Mouse (Mus musculus): ENCODE results near the gene Chrna1.

Chrna1 gene

GRCm38 (mm10) chr2:73536091-73536783 lies 43.9 kb downstream of the Chrna1 start:
- in situ Hi-C loops (cut with MboI; ENCODE audit: low pct_unique_long_range_greater_than_20kb in 1 of 2, low sequenced_read_pairs in 2 of 2, unreplicated experiment in 1 of 2) = no loop called here

GRCm38 (mm10) chr2:73534720-73535119 lies 45.4 kb downstream of the Chrna1 start:
- in situ Hi-C loops (cut with MboI; ENCODE audit: low pct_unique_long_range_greater_than_20kb in 1 of 2, low sequenced_read_pairs in 2 of 2, unreplicated experiment in 1 of 2) = no loop called here

DNA sequence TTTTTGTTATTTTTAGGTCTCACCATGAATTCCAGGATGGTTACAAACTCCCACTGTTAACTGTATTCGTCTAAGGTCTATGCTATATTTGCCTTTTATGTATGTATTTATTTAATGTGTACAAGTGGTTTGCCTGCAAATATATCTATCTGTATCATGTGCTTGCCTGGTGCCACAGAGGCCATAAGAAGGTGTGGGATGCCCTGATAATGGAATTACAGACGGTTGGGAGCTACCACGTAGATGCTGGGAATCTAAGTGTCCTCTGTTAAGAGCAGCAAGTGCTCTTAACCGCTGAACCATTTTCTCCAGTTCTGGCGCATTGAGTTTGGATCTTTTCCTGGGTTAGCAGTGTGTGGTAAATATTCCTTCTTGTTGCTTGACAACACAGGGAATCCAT lies 49.7 kb downstream of the Chrna1 start:
- in situ Hi-C loops (cut with MboI; ENCODE audit: low pct_unique_long_range_greater_than_20kb in 1 of 2, low sequenced_read_pairs in 2 of 2, unreplicated experiment in 1 of 2) = no loop called here

GRCm38 (mm10) chr2:73529356-73530330 lies 50.5 kb downstream of the Chrna1 start, which contains the start of gene Wipf1:
Wipf1 (minus strand) TSS chr2:73529734.
- in situ Hi-C loops (cut with MboI; ENCODE audit: low pct_unique_long_range_greater_than_20kb in 1 of 2, low sequenced_read_pairs in 2 of 2, unreplicated experiment in 1 of 2) = no loop called here

GRCm38 (mm10) chr2:73528516-73529355 lies 51.4 kb downstream of the Chrna1 start:
- in situ Hi-C loops (cut with MboI; ENCODE audit: low pct_unique_long_range_greater_than_20kb in 1 of 2, low sequenced_read_pairs in 2 of 2, unreplicated experiment in 1 of 2) = no loop called here

GRCm38 (mm10) chr2:73527956-73528355 lies 52.2 kb downstream of the Chrna1 start:
- in situ Hi-C loops (cut with MboI; ENCODE audit: low pct_unique_long_range_greater_than_20kb in 1 of 2, low sequenced_read_pairs in 2 of 2, unreplicated experiment in 1 of 2) = no loop called here

DNA sequence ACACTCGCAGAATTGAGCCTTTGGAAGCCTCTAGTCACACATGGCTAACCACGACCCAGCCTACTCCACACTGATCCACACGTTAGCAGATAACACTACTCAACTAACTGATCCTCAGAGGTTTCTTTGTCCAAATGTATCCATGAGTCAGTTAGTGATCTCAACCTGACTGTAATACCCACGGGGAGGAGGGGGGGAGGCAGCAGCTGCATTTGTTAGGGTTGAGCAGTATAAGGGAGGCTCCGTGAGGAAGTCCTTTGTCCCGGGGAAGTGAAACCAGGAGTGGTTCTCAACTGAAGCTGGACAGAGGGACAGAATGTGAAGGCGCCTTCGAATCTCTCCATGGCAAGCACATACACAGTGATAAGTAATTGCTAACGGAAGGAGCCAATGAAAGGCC lies 53.4 kb downstream of the Chrna1 start:
- in situ Hi-C loops (cut with MboI; ENCODE audit: low pct_unique_long_range_greater_than_20kb in 1 of 2, low sequenced_read_pairs in 2 of 2, unreplicated experiment in 1 of 2) = no loop called here

- in situ Hi-C loops (cut with MboI; ENCODE audit: low pct_unique_long_range_greater_than_20kb in 1 of 2, low sequenced_read_pairs in 2 of 2, unreplicated experiment in 1 of 2) = no loop called here
Observed at GRCm38 (mm10) chr2:73522891-73523290, 57.2 kb downstream of the Chrna1 start.

DNA sequence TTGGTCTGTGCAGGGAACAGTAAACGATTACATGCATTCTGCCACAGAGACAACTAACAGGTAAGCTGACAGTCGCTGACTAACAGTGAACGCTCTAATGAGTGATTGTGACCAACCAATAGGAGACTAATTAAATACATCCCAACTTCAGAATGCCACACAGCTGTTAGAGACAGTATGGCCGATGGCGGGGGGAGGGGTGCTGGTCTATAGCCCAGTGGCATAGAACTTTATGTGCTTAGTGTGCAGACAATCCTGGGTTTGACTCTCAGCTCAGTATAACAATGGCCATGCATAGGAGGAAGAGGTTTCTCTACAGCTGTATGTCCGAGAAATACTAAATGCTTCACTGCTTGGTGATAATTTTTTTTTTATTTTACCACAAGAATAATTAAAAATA lies 57.8 kb downstream of the Chrna1 start:
- in situ Hi-C loops (cut with MboI; ENCODE audit: low pct_unique_long_range_greater_than_20kb in 1 of 2, low sequenced_read_pairs in 2 of 2, unreplicated experiment in 1 of 2) = no loop called here

GRCm38 (mm10) chr2:73521737-73522136 lies 58.4 kb downstream of the Chrna1 start:
- in situ Hi-C loops (cut with MboI; ENCODE audit: low pct_unique_long_range_greater_than_20kb in 1 of 2, low sequenced_read_pairs in 2 of 2, unreplicated experiment in 1 of 2) = no loop called here

DNA sequence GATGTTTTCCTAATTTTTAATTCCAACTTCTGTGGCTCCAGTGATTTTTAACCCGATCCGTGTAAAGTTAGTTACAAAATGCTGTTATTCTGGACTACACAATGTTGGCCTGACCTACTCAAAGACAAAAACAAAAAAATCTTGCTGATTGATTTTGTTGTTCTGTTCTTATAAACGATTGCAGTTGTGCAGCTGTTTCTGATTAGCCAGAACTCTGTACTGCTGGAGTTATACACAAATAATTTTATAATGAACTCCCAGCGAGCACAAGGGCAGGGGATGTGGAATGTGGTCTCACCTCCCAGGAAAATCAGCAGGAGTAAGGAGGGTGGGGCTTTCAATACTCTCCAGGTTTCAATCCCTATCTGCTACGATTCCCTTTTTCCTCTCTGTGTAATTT lies 61.2 kb downstream of the Chrna1 start:
- in situ Hi-C loops (cut with MboI; ENCODE audit: low pct_unique_long_range_greater_than_20kb in 1 of 2, low sequenced_read_pairs in 2 of 2, unreplicated experiment in 1 of 2) = no loop called here

- in situ Hi-C loops (cut with MboI; ENCODE audit: low pct_unique_long_range_greater_than_20kb in 1 of 2, low sequenced_read_pairs in 2 of 2, unreplicated experiment in 1 of 2) = no loop called here
Observed at GRCm38 (mm10) chr2:73518311-73518710, 61.8 kb downstream of the Chrna1 start.

- in situ Hi-C loops (cut with MboI; ENCODE audit: low pct_unique_long_range_greater_than_20kb in 1 of 2, low sequenced_read_pairs in 2 of 2, unreplicated experiment in 1 of 2) = no loop called here
Observed at GRCm38 (mm10) chr2:73514178-73514577, 66.0 kb downstream of the Chrna1 start.
